Mouse (Mus musculus) kidney, embryonic 14.5 days (tissue): ENCODE data around the gene Iqub. TPM values are rescaled to one million over a fixed set of nuclear protein-coding genes. Genes with fewer than 3 reads are reported as not detected.

Experiments
- ATAC-seq: fragments of 200-750 bp; cut with Nextera tagmentation; 2 replicates; pipeline ENCODE4 v1.8.0; 2017; ENCODE audit warnings: moderate number of reproducible peaks, mild to moderate bottlenecking, moderate TSS enrichment, moderate library complexity; ENCODE audit not compliant: low FRiP score, low TSS enrichment
- H3K27ac ChIP-seq: fragments of 300-500 bp; sonication (generic); 2 replicates; pipeline ENCODE4 v1.5.1; 2014; ENCODE audit warnings: low read depth, mild to moderate bottlenecking, low read length, moderate library complexity, mixed read lengths
- H3K27me3 ChIP-seq: fragments of 300-500 bp; sonication (generic); 2 replicates; pipeline ENCODE4 v1.6.1; 2014; ENCODE audit warnings: mild to moderate bottlenecking, low read length; ENCODE audit not compliant: control insufficient read depth, insufficient read depth
- H3K36me3 ChIP-seq: fragments of 300-500 bp; sonication (generic); 2 replicates; pipeline ENCODE4 v1.6.1; 2014; ENCODE audit warnings: low read length, mixed read lengths; ENCODE audit not compliant: control insufficient read depth, insufficient read depth
- H3K4me1 ChIP-seq: fragments of 300-500 bp; sonication (generic); 2 replicates; pipeline ENCODE4 v1.6.1; 2014; ENCODE audit warnings: low read length, mixed read lengths; ENCODE audit not compliant: control insufficient read depth, insufficient read depth
- H3K4me2 ChIP-seq: fragments of 300-500 bp; sonication (generic); replicated peaks from 2 replicates; pipeline ENCODE4 v1.6.1; 2014; ENCODE audit warnings: low read depth, mild to moderate bottlenecking, low read length
- H3K4me3 ChIP-seq: fragments of 300-500 bp; sonication (generic); 2 replicates; pipeline ENCODE4 v1.5.1; 2014; ENCODE audit warnings: mild to moderate bottlenecking, low read length
- H3K9ac ChIP-seq: fragments of 300-500 bp; sonication (generic); 2 replicates; pipeline ENCODE4 v1.6.1; 2014; ENCODE audit warnings: low read depth, mild to moderate bottlenecking, low read length, moderate library complexity
- H3K9me3 ChIP-seq: fragments of 300-500 bp; sonication (generic); 2 replicates; pipeline ENCODE4 v1.6.1; 2016; ENCODE audit warnings: low read length; ENCODE audit not compliant: control insufficient read depth
- WGBS: fragments of 180-500 bp; shearing (Covaris S2); extraction: QIAGEN DNeasy Blood & Tissue Kit; methylation state at CpG from one replicate; pipeline ENCODE4 v1.1.7; 2014; 5-methylcytosine and 5-hydroxymethylcytosine counted together
- polyA plus RNA-seq: library from polyadenylated mRNA; unstranded; fragments of >200 nt; fragmentation: Nextera tagmentation; extraction: Ambion mirVana; gene quantifications from 2 replicates; pipeline ENCODE4 v1.2.1, GENCODE M21; 2014

Iqub gene
- polyA plus RNA-seq, 1 experiment from 2014 or later, result not detected

- Histone ChIP-seq H3K4me3 (no peak overlapping the region), H3K27ac (no peak overlapping the region), H3K9ac (no peak overlapping the region), H3K36me3 (no peaks in the 10 kb centered on the region), H3K4me1 (no peaks in the 10 kb centered on the region), H3K9me3 (no peaks in the 10 kb centered on the region), H3K4me2 (no peak overlapping the region), H3K27me3 (no peaks in the 10 kb centered on the region)
- WGBS, result 80% methylated on average over 1 of the region's 1 CpGs
- ATAC-seq, result no peak
Observed at GRCm38 (mm10) chr6:24415500-24415899, 99.4 kb downstream of the Iqub start.

GRCm38 (mm10) chr6:24408573-24409427 is 106.1 kb downstream of the Iqub start:
- Histone ChIP-seq H3K4me2 (no peak overlapping the region), H3K36me3 (no peaks in the 10 kb centered on the region), H3K27me3 (no peaks in the 10 kb centered on the region), H3K9me3 (no peaks in the 10 kb centered on the region), H3K27ac (no peak overlapping the region), H3K4me3 (no peak overlapping the region), H3K4me1 (no peaks in the 10 kb centered on the region), H3K9ac (no peak overlapping the region)
- 68% methylated on average over 11 of the region's 11 CpGs for WGBS
- ATAC-seq, result no peak

- 58% methylated on average over 3 of the region's 3 CpGs for WGBS
- no peak overlapping the region for H3K4me3 ChIP-seq
- no peaks in the 10 kb centered on the region for H3K27me3 ChIP-seq
- no peaks in the 10 kb centered on the region for H3K9me3 ChIP-seq
- no peak overlapping the region for H3K9ac ChIP-seq
- H3K27ac ChIP-seq, result no peak overlapping the region
- H3K4me1 ChIP-seq, result no peaks in the 10 kb centered on the region
- no peak overlapping the region for H3K4me2 ChIP-seq
- no peak for ATAC-seq
- H3K36me3 ChIP-seq, result no peaks in the 10 kb centered on the region
Observed at GRCm38 (mm10) chr6:24407743-24408142, 107.1 kb downstream of the Iqub start.

- no peaks in the 10 kb centered on the region for H3K9me3 ChIP-seq
- WGBS, result 84% methylated on average over 4 of the region's 4 CpGs
Observed at GRCm38 (mm10) chr6:24397237-24397647, 117.6 kb downstream of the Iqub start.

More at GRCm38 (mm10) chr6:24397237-24397647, 117.6 kb downstream of the Iqub start:
- no peak for ATAC-seq
- no peak overlapping the region for H3K9ac ChIP-seq
- H3K36me3 ChIP-seq, result no peaks in the 10 kb centered on the region
- no peak overlapping the region for H3K4me3 ChIP-seq
- no peak overlapping the region for H3K4me2 ChIP-seq
- H3K4me1 ChIP-seq, result no peaks in the 10 kb centered on the region
- H3K27ac ChIP-seq, result no peak overlapping the region
- H3K27me3 ChIP-seq, result no peaks in the 10 kb centered on the region

Other genes with a start within 250 kb of the Iqub start
- gene Ndufa5, start 12.9 kb upstream of the Iqub start, polyA plus RNA-seq, result 337 and 510 TPM in 2 replicates
- gene Asb15, start 13.1 kb upstream of the Iqub start, polyA plus RNA-seq, result 0.17 and 0.23 TPM in 2 replicates
- not detected in 2 replicates for gene Lmod2, start 82.7 kb upstream of the Iqub start, polyA plus RNA-seq
- gene Wasl, start 149.9 kb upstream of the Iqub start, polyA plus RNA-seq, result 73.9 and 78.2 TPM in 2 replicates
- gene Hyal6, start 218.2 kb upstream of the Iqub start, polyA plus RNA-seq, result 0.05 and 0.06 TPM in 2 replicates
- not detected in 2 replicates for gene Hyal4, start 233.3 kb upstream of the Iqub start, polyA plus RNA-seq